Mouse (Mus musculus): ENCODE data around the gene Wwox. TPM values are rescaled to one million over a fixed set of nuclear protein-coding genes. Genes with fewer than 3 reads are reported as not detected.

Wwox gene
- polyA plus RNA-seq, 1 experiment, result not detected

GRCm38 (mm10) chr8:114548837-114549236 lies 109.4 kb downstream of the Wwox start:
- Histone ChIP-seq H3K4me1 (ENCODE audit: control insufficient read depth, insufficient read depth, low read length) (no peaks in the 10 kb centered on the region), H3K27ac (ENCODE audit: insufficient read depth, low read depth, low read length) (no peak overlapping the region), H3K4me3 (ENCODE audit: insufficient read depth, low read depth, low read length) (no peak overlapping the region)
- TF ChIP-seq POLR2A (IDR thresholded peaks at IDR 0.05; ENCODE audit: insufficient read depth, low read depth, low read length) (no peak), CTCF (IDR thresholded peaks at IDR 0.05; ENCODE audit: insufficient read depth, low read depth, low read length) (no peak)
- WGBS, result 93% methylated on average over 6 of the region's 6 CpGs

- Histone ChIP-seq H3K27ac (ENCODE audit: insufficient read depth, low read depth, low read length) (no peak overlapping the region), H3K4me1 (ENCODE audit: control insufficient read depth, insufficient read depth, low read length) (no peaks in the 10 kb centered on the region), H3K4me3 (ENCODE audit: insufficient read depth, low read depth, low read length) (no peak overlapping the region)
- TF ChIP-seq POLR2A (IDR thresholded peaks at IDR 0.05; ENCODE audit: insufficient read depth, low read depth, low read length) (no peak), CTCF (IDR thresholded peaks at IDR 0.05; ENCODE audit: insufficient read depth, low read depth, low read length) (no peak)
- WGBS, result 93% methylated on average over 7 of the region's 7 CpGs
Measured at GRCm38 (mm10) chr8:114550029-114550428, 110.6 kb downstream of the Wwox start.

DNA sequence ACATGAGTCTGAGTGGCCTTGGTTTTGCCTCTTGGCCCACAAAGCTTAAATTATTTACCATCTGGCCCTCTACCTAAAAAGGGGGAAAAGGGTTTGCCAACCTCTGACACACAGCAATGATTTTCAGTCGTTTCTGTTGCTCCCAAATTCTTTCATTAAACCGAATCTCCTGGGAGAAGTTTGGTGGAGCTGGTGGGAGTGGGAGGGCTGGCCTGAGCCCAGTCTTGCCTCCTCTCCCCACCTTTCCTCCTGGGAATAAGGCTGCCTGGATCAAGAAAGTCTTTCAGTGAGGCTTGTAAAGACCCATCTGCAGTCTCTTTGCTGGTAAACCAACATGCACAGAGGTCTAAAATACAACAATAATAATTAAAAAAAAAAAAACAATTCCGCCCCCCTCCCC lies 113.2 kb downstream of the Wwox start:
- Histone ChIP-seq H3K4me3 (ENCODE audit: insufficient read depth, low read depth, low read length) (no peak overlapping the region), H3K27ac (ENCODE audit: insufficient read depth, low read depth, low read length) (no peak overlapping the region), H3K4me1 (ENCODE audit: control insufficient read depth, insufficient read depth, low read length) (no peaks in the 10 kb centered on the region)
- TF ChIP-seq CTCF (IDR thresholded peaks at IDR 0.05; ENCODE audit: insufficient read depth, low read depth, low read length), result no peak
- 85% methylated on average over 3 of the region's 3 CpGs for WGBS

- Histone ChIP-seq H3K4me3 (ENCODE audit: insufficient read depth, low read depth, low read length) (no peak overlapping the region), H3K4me1 (ENCODE audit: control insufficient read depth, insufficient read depth, low read length) (no peaks in the 10 kb centered on the region), H3K27ac (ENCODE audit: insufficient read depth, low read depth, low read length) (no peak overlapping the region)
- WGBS, result 83% methylated on average over 15 of the region's 15 CpGs
- TF ChIP-seq POLR2A (IDR thresholded peaks at IDR 0.05; ENCODE audit: insufficient read depth, low read depth, low read length) (no peak), CTCF (IDR thresholded peaks at IDR 0.05; ENCODE audit: insufficient read depth, low read depth, low read length) (no peak)
Measured at GRCm38 (mm10) chr8:114554966-114555365, 115.5 kb downstream of the Wwox start.

GRCm38 (mm10) chr8:114555491-114556202 lies 116.2 kb downstream of the Wwox start:
- 95% methylated on average over 6 of the region's 6 CpGs for WGBS
- H3K4me1 ChIP-seq (ENCODE audit: control insufficient read depth, insufficient read depth, low read length), result no peaks in the 10 kb centered on the region
- TF ChIP-seq CTCF (IDR thresholded peaks at IDR 0.05; ENCODE audit: insufficient read depth, low read depth, low read length), result no peak
- TF ChIP-seq POLR2A (IDR thresholded peaks at IDR 0.05; ENCODE audit: insufficient read depth, low read depth, low read length), result no peak
- no peak overlapping the region for H3K4me3 ChIP-seq (ENCODE audit: insufficient read depth, low read depth, low read length)
- no peak overlapping the region for H3K27ac ChIP-seq (ENCODE audit: insufficient read depth, low read depth, low read length)

GRCm38 (mm10) chr8:114561191-114561590 lies 121.7 kb downstream of the Wwox start:
- 97% methylated on average over 8 of the region's 8 CpGs for WGBS
- no peak overlapping the region for H3K4me3 ChIP-seq (ENCODE audit: insufficient read depth, low read depth, low read length)
- no peak overlapping the region for H3K27ac ChIP-seq (ENCODE audit: insufficient read depth, low read depth, low read length)
- TF ChIP-seq POLR2A (IDR thresholded peaks at IDR 0.05; ENCODE audit: insufficient read depth, low read depth, low read length), result no peak
- no peak for TF ChIP-seq CTCF (IDR thresholded peaks at IDR 0.05; ENCODE audit: insufficient read depth, low read depth, low read length)
- no peaks in the 10 kb centered on the region for H3K4me1 ChIP-seq (ENCODE audit: control insufficient read depth, insufficient read depth, low read length)

GRCm38 (mm10) chr8:114562486-114562885 lies 123.0 kb downstream of the Wwox start:
- 75% methylated on average over 13 of the region's 13 CpGs for WGBS
- no peak overlapping the region for H3K27ac ChIP-seq (ENCODE audit: insufficient read depth, low read depth, low read length)
- no peak overlapping the region for H3K4me3 ChIP-seq (ENCODE audit: insufficient read depth, low read depth, low read length)
- TF ChIP-seq POLR2A (IDR thresholded peaks at IDR 0.05; ENCODE audit: insufficient read depth, low read depth, low read length) (no peak), CTCF (IDR thresholded peaks at IDR 0.05; ENCODE audit: insufficient read depth, low read depth, low read length) (no peak)
- no peaks in the 10 kb centered on the region for H3K4me1 ChIP-seq (ENCODE audit: control insufficient read depth, insufficient read depth, low read length)

- Histone ChIP-seq H3K4me3 (ENCODE audit: insufficient read depth, low read depth, low read length) (no peak overlapping the region), H3K27ac (ENCODE audit: insufficient read depth, low read depth, low read length) (no peak overlapping the region), H3K4me1 (ENCODE audit: control insufficient read depth, insufficient read depth, low read length) (no peaks in the 10 kb centered on the region)
- WGBS, result 93% methylated on average over 7 of the region's 7 CpGs
- TF ChIP-seq POLR2A (IDR thresholded peaks at IDR 0.05; ENCODE audit: insufficient read depth, low read depth, low read length), result no peak
Measured at GRCm38 (mm10) chr8:114563361-114563760, 123.9 kb downstream of the Wwox start.

- Histone ChIP-seq H3K4me3 (ENCODE audit: insufficient read depth, low read depth, low read length) (no peak overlapping the region), H3K27ac (ENCODE audit: insufficient read depth, low read depth, low read length) (no peak overlapping the region), H3K4me1 (ENCODE audit: control insufficient read depth, insufficient read depth, low read length) (no peaks in the 10 kb centered on the region)
- TF ChIP-seq CTCF (IDR thresholded peaks at IDR 0.05; ENCODE audit: insufficient read depth, low read depth, low read length), result no peak
- TF ChIP-seq POLR2A (IDR thresholded peaks at IDR 0.05; ENCODE audit: insufficient read depth, low read depth, low read length), result no peak
- WGBS, result 64% methylated on average over 6 of the region's 6 CpGs
Measured at GRCm38 (mm10) chr8:114564036-114564435, 124.6 kb downstream of the Wwox start.
